Mouse (Mus musculus) cerebellum, adult 11-12 months (tissue): ENCODE results near the gene Palld.

Experiments used
- DNase-seq: peaks from one replicate; pipeline ENCODE4 v3.0.0; 2022

Palld gene

GRCm38 (mm10) chr8:61579831-61580230 is 322.7 kb downstream of the Palld start:
- DNase-seq: no peak

- DNase-seq: no peak
Measured at GRCm38 (mm10) chr8:61578754-61579153, 323.7 kb downstream of the Palld start.

- DNase-seq: no peak
Measured at GRCm38 (mm10) chr8:61575096-61575653, 327.3 kb downstream of the Palld start.

GRCm38 (mm10) chr8:61574526-61574925 is 328.0 kb downstream of the Palld start:
- no peak for DNase-seq

- no peak for DNase-seq
Measured at GRCm38 (mm10) chr8:61573179-61573937, 329.1 kb downstream of the Palld start.

- DNase-seq: no peak
Measured at GRCm38 (mm10) chr8:61572697-61573096, 329.8 kb downstream of the Palld start.

- DNase-seq: no peak
Measured at GRCm38 (mm10) chr8:61570637-61571036, 331.9 kb downstream of the Palld start.

GRCm38 (mm10) chr8:61569721-61570120 is 332.8 kb downstream of the Palld start:
- no peak for DNase-seq

GRCm38 (mm10) chr8:61569211-61569610 is 333.3 kb downstream of the Palld start:
- no peak for DNase-seq

GRCm38 (mm10) chr8:61563378-61563777 is 339.1 kb downstream of the Palld start:
- no peak for DNase-seq

GRCm38 (mm10) chr8:61562626-61563025 is 339.9 kb downstream of the Palld start:
- no peak for DNase-seq

- no peak for DNase-seq
Measured at GRCm38 (mm10) chr8:61561220-61561619, 341.3 kb downstream of the Palld start.

GRCm38 (mm10) chr8:61559979-61560378 is 342.5 kb downstream of the Palld start:
- DNase-seq: no peak

- DNase-seq: no peak
Measured at GRCm38 (mm10) chr8:61559450-61559849, 343.0 kb downstream of the Palld start.

- no peak for DNase-seq
Measured at GRCm38 (mm10) chr8:61558051-61558846, 344.2 kb downstream of the Palld start.

- DNase-seq: no peak
Measured at GRCm38 (mm10) chr8:61557036-61557435, 345.5 kb downstream of the Palld start.

- DNase-seq: no peak
Measured at GRCm38 (mm10) chr8:61556219-61556618, 346.3 kb downstream of the Palld start.

GRCm38 (mm10) chr8:61555343-61555742 is 347.1 kb downstream of the Palld start:
- DNase-seq: no peak

GRCm38 (mm10) chr8:61552755-61553402 is 349.6 kb downstream of the Palld start:
- DNase-seq: no peak

- DNase-seq: no peak
Measured at GRCm38 (mm10) chr8:61552221-61552620, 350.3 kb downstream of the Palld start.

GRCm38 (mm10) chr8:61550006-61550748 is 352.3 kb downstream of the Palld start:
- no peak for DNase-seq

- DNase-seq: no peak
Measured at GRCm38 (mm10) chr8:61549585-61549984, 352.9 kb downstream of the Palld start.
